Mouse (Mus musculus) cerebellum, postnatal 10 days (tissue): Measurements from ENCODE around the gene Vmn1r217.
"Not testable (repeated sequence)": the region's sequence is repeated elsewhere in the genome, so short reads cannot be mapped to it uniquely, and the experiment has no call there.

Source experiments
- DNase-seq, 2 experiments: peaks; one replicate each; pipeline ENCODE4 v3.0.0; 2021; ENCODE audit warnings: mixed read lengths in 2 of 2

Vmn1r217 gene

DNA sequence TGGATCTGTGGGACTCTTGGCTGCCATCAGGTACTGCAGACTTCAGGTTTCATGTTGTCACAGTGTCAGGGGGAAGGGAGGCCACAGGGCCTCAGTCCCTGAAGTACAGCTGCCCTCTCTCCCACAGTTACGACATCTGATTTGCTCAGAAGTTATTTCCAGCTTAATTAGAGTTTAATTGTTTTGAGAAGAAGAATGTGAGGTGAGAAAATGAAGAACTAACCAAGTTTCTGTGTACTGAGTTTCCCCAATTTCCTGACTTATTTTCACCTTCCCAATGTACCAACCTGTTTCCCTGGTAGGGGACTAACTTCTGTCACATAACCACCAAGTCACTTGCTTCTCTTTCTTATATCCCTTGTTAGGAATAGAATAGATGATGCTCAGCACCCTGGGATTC lies at the start of gene Vmn1r217:
TSS of gene Vmn1r217 (minus strand) at position 101 of the 400 bp plus-strand sequence.
- DNase-seq = not testable (repeated sequence)

DNA sequence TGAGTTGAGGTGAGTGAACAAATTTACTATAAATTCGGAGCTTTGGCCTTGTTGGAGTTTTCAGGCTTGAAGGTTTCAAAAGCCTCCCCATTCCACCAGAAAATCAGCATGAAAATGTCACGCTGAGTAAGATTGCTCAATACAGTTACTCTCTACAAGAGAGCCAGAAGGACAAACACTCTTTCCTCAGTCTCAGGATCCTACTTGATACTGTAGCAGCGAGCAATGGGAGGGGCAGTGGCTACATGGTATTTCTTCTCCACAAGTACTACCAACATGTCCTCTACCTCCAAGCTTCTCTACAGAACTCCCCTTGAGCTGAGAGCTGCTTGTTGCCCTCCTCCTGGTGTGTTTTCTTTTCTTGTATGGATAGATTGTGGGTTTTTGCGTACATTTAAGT lies 48.4 kb upstream of the Vmn1r217 start:
- not testable (repeated sequence) for DNase-seq

DNA sequence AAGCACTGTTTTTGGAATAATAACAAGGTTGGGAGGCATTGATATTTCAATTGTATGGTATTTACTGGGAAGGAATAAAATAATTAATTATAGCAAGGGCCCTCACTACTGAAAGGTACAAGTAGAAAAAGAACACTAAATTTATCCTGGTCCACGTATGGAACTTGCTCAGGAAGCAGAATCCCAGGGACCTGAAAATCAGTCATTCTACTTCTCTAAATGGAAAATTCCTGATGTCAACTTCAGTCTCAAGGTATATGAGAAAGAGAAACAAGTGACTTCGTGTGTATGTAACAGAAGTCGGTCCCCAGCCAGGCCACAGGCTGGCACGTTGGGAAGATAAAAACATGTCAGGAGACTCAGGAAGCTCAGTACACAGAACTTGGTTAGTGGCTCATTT lies 41.0 kb upstream of the Vmn1r217 start, which contains the start of gene Vmn1r219:
TSS of gene Vmn1r219 (plus strand) at position 301 of the 400 bp plus-strand sequence.
- DNase-seq = no peak

DNA sequence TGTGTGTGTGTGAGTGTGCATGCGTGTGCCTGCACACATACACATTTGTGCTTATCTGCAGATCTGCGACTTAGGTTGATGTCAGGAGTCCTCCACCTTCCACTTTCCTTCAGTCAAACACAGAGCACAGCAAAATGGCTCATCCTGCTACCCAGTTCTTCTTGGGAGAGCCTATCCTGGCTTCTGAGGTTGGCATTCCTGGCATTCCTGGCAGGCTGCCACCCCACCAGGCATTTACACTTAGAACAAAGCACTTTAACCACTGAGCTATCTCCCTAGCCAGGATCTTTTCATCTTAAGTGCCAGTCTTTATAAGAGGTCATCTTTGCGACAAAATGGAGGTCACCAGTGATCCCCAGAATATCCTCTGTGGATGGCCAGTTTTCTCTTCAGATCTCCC lies 39.8 kb upstream of the Vmn1r217 start:
- peak; percentile 14 to 28 for DNase-seq

DNA sequence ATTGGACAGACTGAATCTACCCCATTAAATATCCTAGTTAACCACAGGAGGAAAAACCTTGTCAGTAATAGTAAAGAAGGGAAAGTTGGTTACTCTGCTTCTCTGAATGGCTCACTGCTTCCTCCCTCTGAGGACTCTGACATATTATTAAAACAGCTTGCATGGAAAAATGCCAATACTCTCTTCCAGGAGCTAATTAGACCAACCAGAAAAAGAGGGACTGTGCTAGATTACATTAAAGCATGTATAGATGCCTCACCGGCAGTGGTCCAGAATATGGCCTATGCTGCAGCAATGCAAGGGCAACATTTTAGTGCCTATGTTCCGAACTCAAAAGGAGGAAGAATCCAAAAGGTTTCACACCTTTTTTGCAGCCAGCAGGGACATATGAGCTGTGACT lies 20.9 kb upstream of the Vmn1r217 start:
- peak; percentile 52 to 60 for DNase-seq

DNA sequence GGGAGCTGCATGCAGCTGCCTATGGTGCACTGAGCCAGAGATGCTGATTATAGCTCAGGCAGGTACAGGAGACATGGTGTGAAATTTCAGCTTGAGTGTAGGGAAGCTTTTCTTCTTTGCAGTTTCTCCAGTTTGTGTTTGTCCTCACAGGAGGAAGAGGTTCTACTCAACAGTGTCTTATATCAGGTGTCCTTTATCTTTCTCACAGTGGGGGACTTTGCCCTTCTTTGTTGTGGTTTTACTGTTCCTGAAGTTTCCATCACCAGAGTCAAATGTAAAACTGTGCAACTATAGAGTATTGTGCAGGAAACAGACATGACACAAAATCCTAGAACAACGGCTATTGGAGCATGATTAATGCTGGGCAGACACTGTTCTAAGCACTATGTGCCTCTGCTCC lies 15.5 kb upstream of the Vmn1r217 start:
- DNase-seq = no peak

DNA sequence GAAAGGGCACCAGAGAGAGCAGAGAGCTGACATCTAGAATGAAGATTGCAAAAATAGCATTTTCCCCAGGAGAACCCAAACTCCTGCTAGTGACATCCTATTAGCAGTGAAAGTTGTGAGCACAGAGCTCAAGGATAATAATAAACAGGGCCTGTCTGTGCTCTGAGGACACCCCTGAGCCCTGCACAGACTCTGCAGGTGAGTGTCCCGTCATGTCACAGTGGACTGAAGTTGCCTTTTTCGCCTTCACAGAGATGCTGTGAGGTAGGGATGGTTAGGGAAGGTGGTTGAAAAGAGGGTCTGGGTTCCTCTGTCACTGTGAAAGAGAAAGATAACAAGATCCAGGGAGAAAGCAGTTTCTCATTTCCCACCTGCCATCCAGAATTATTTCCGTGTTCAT lies 15.1 kb upstream of the Vmn1r217 start, which contains the start of gene Vmn1r218:
TSS of gene Vmn1r218 (plus strand) at position 57 of the 400 bp plus-strand sequence.
- DNase-seq = no peak

DNA sequence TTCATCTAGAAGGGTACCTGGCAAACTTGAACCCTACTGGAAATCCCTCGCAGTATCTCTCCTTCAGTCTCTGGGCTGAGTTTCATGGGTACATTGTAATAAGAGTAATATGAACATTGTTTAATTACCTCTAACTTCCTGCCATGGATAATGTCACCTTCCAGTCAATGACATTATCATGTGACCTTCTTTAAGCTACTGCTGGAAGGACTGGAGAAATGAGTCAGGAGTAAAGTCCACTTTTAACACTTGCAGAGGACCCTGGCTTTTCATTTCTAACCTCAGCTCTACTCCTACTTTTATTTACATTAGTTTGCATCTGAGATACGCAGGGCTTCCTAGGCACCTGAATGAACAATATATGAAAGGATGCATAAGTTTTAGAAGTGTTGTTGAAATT lies 2.6 kb upstream of the Vmn1r217 start:
- DNase-seq = no peak

DNA sequence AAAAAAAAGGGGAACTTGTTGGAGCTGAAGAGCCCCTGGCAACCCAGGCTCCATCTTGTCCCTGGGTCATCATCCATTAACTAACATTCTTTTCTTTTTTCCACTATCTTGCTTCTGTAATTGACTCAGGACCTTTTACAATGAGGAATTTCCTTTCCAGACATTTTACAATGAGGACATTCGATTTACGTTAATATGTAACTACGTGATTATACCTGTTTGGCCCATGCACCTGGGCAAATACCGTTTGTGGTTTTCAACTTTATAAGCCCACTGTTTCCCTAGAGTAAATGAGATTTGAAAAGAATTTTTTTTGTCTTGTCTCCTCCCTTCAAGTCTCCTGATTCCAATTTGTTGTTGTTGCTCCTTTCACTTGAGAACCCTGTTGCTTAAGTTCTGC lies 23.6 kb downstream of the Vmn1r217 start:
- DNase-seq = no peak

DNA sequence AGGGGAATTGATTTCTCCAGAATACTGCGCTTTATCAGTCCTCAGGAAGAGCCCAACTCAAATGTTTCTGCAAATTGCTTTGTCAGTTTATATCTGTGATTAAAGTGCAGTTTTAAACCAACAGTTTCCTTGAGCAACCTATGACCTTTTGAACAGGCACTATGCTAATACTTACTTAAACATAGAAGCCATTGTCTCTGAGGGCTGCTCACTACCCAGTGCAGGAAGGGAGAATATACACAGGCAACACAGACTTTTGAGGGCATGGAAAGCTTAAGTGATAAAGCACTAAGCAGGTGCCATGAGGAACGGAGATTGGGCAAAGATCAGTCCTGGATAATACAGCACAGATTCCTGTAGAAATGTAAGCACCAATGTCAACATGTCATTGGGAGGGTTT lies 48.7 kb downstream of the Vmn1r217 start:
- no peak for DNase-seq

DNA sequence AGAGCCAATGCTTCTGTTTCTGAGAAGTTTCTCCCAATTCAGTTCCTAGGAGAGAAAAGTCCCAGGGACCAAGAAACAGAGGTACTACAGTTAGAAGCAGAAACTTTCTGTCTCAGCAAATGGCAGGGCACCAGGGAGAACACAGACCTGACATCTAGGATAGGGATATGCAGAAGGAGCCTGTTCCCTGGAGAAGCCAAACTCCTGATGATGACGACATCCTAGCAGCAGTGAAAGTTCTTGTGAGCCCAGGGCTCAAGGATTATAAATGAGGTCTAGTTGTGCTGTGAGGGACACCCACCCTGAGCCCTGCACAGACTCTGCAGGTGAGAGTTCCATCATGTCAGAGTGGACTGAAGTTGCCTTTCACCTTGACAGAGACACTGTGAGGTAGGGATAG lies 50.3 kb downstream of the Vmn1r217 start, which contains the start of gene Vmn1r215:
TSS of gene Vmn1r215 (plus strand) at position 301 of the 400 bp plus-strand sequence.
- DNase-seq = no peak

DNA sequence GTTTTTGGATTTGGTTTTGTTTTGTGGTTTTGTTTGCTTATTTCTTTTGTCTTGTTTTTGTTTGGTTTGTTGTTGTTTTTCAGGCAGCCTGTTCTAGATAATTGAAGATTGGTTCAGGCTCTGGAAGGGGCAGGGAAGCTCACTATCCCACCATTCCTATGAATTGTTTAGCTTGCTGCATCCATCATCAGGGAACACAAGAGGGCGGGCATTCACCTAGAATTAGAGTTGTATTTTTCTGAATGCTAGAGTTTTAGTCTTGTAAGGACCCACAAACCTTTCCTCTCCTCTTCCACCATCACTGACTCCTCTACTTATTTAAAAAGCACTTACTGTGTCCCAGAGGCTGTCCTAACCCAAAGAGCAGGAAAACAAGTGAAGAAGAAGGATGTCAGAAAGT lies 60.2 kb downstream of the Vmn1r217 start:
- DNase-seq = peak; percentile 10 to 15
